Mouse (Mus musculus) stomach, embryonic 15.5 days (tissue): ENCODE results near the gene Plac8. TPM values are rescaled to one million over a fixed set of nuclear protein-coding genes. Genes with fewer than 3 reads are reported as not detected.

Experiments
- ATAC-seq: fragments of 200-750 bp; cut with Nextera tagmentation; 2 replicates; pipeline ENCODE4 v1.8.0; 2017; ENCODE audit warnings: low read depth, moderate number of reproducible peaks, moderate TSS enrichment; ENCODE audit not compliant: insufficient read depth, low FRiP score
- H3K27ac ChIP-seq: fragments of 300-500 bp; sonication (generic); 2 replicates; pipeline ENCODE4 v1.5.1; 2015; ENCODE audit warnings: mild to moderate bottlenecking, inconsistent platforms
- H3K27me3 ChIP-seq: fragments of 300-500 bp; sonication (generic); replicated peaks from 2 replicates; pipeline ENCODE4 v1.6.1; 2015; ENCODE audit warnings: inconsistent platforms
- H3K36me3 ChIP-seq: fragments of 300-500 bp; sonication (generic); 2 replicates; pipeline ENCODE4 v1.6.1; 2015; ENCODE audit warnings: inconsistent platforms
- H3K4me1 ChIP-seq: fragments of 300-500 bp; sonication (generic); 2 replicates; pipeline ENCODE4 v1.6.1; 2015; ENCODE audit warnings: inconsistent platforms
- H3K4me2 ChIP-seq: fragments of 300-500 bp; sonication (generic); 2 replicates; pipeline ENCODE4 v1.6.1; 2015; ENCODE audit warnings: mild to moderate bottlenecking, inconsistent platforms
- H3K4me3 ChIP-seq: fragments of 300-500 bp; sonication (generic); replicated peaks from 2 replicates; pipeline ENCODE4 v1.5.1; 2015; ENCODE audit warnings: inconsistent platforms
- H3K9ac ChIP-seq: fragments of 300-500 bp; sonication (generic); 2 replicates; pipeline ENCODE4 v1.6.1; 2015; ENCODE audit warnings: inconsistent platforms
- H3K9me3 ChIP-seq: fragments of 300-500 bp; sonication (generic); 2 replicates; pipeline ENCODE4 v1.6.1; 2016; ENCODE audit warnings: inconsistent platforms
- WGBS: fragments of 180-500 bp; shearing (Covaris S2); methylation state at CpG from one replicate; pipeline ENCODE4 v1.1.7; 2015; 5-methylcytosine and 5-hydroxymethylcytosine counted together
- polyA plus RNA-seq: library from polyadenylated mRNA; unstranded; fragments of >200 nt; fragmentation: Nextera tagmentation; extraction: Ambion mirVana; gene quantifications from 2 replicates; pipeline ENCODE4 v1.2.1, GENCODE M21; 2015

Plac8 gene
- polyA plus RNA-seq, 1 experiment from 2014 or later, result 209 TPM

DNA sequence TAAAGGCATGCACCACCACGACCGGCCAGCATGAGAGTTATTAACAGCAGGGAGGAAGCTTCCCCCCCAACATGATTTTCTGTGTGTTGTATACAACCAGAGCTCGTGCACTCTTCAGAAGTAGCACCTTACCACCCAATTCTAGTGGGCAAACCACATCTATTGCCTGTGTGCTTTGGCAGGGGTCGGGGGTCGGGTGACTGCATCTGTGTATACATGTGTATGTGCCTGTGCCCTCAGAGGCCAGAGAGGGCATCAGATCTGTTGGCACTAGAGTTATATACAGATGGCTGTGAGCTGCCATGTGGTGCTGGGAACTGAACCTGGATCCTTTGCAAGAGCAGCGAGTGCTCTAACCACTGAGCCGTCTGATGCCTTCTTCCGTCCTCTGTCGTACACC is 47.1 kb downstream of the Plac8 start:
- H3K36me3 ChIP-seq, result peaks cover 6% of the 10 kb centered on the region
- H3K4me3 ChIP-seq, result no peak overlapping the region
- 0 out of 2 replicates have a peak, but pooled peaks cover 3% of the 10 kb centered on the region for H3K4me1 ChIP-seq
- WGBS, result 90% methylated on average over 9 of the region's 9 CpGs
- no peaks in the 10 kb centered on the region for H3K9me3 ChIP-seq
- H3K4me2 ChIP-seq, result no peak overlapping the region
- H3K27me3 ChIP-seq, result no peaks in the 10 kb centered on the region
- H3K27ac ChIP-seq, result no peak overlapping the region
- ATAC-seq, result no peak
- no peak overlapping the region for H3K9ac ChIP-seq

DNA sequence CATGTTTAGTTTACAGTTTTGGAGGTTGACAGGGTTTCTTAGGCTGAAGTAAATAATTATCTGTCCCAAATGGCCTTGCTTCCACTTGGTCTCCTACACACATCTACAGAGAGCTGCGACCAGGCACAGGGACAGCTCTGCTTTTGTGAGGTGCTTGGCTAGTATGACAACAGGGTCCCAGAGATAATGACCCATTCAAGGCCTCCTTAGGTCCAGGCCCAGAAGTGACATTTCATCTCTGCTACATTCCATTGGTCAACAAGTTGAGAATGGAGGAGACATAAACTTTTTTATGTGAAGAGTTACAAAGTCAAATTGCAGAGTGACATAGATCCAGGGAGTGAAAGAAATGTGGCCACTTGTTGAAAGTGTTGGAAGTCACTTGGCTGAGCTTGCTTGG is 48.7 kb downstream of the Plac8 start:
- H3K36me3 ChIP-seq, result no peaks in the 10 kb centered on the region; the same call in 1 of the 2 replicates
- no peak overlapping the region for H3K4me2 ChIP-seq
- H3K9ac ChIP-seq, result no peak overlapping the region
- H3K27ac ChIP-seq, result no peak overlapping the region
- 0 out of 2 replicates have a peak, but pooled peaks cover 4% of the 10 kb centered on the region for H3K4me1 ChIP-seq
- ATAC-seq, result no peak
- no peaks in the 10 kb centered on the region for H3K9me3 ChIP-seq
- H3K27me3 ChIP-seq, result no peaks in the 10 kb centered on the region
- WGBS, result 90% methylated on average over 1 of the region's 1 CpGs
- no peak overlapping the region for H3K4me3 ChIP-seq

GRCm38 (mm10) chr5:100520223-100520622 is 51.8 kb downstream of the Plac8 start:
- no peak overlapping the region for H3K9ac ChIP-seq
- no peaks in the 10 kb centered on the region for H3K36me3 ChIP-seq
- 86% methylated on average over 2 of the region's 2 CpGs for WGBS
- H3K27me3 ChIP-seq, result no peaks in the 10 kb centered on the region
- H3K27ac ChIP-seq, result no peak overlapping the region
- H3K4me3 ChIP-seq, result 0 out of 2 replicates have a peak overlapping the region, but pooled peaks have one; percentile 1
- H3K4me2 ChIP-seq, result peak overlapping the region; percentile 19; the same call in 1 of the 2 replicates
- no peak for ATAC-seq
- H3K4me1 ChIP-seq, result peaks cover 7% of the 10 kb centered on the region; the same call in 1 of the 2 replicates
- H3K9me3 ChIP-seq, result no peaks in the 10 kb centered on the region

- H3K4me2 ChIP-seq, result peak overlapping the region; percentile 63
- H3K36me3 ChIP-seq, result no peaks in the 10 kb centered on the region
- H3K27ac ChIP-seq, result peak overlapping the region; percentile 66
- peak overlapping the region; percentile 72 for H3K9ac ChIP-seq
- no peaks in the 10 kb centered on the region for H3K27me3 ChIP-seq
- no peak for ATAC-seq
- no peaks in the 10 kb centered on the region for H3K9me3 ChIP-seq
- WGBS, result 5% methylated on average over 5 of the region's 5 CpGs
- H3K4me1 ChIP-seq, result peaks cover 7% of the 10 kb centered on the region; the same call in 1 of the 2 replicates
- peak overlapping the region; percentile 75 for H3K4me3 ChIP-seq
Observed at GRCm38 (mm10) chr5:100519027-100519411, 53.0 kb downstream of the Plac8 start.

DNA sequence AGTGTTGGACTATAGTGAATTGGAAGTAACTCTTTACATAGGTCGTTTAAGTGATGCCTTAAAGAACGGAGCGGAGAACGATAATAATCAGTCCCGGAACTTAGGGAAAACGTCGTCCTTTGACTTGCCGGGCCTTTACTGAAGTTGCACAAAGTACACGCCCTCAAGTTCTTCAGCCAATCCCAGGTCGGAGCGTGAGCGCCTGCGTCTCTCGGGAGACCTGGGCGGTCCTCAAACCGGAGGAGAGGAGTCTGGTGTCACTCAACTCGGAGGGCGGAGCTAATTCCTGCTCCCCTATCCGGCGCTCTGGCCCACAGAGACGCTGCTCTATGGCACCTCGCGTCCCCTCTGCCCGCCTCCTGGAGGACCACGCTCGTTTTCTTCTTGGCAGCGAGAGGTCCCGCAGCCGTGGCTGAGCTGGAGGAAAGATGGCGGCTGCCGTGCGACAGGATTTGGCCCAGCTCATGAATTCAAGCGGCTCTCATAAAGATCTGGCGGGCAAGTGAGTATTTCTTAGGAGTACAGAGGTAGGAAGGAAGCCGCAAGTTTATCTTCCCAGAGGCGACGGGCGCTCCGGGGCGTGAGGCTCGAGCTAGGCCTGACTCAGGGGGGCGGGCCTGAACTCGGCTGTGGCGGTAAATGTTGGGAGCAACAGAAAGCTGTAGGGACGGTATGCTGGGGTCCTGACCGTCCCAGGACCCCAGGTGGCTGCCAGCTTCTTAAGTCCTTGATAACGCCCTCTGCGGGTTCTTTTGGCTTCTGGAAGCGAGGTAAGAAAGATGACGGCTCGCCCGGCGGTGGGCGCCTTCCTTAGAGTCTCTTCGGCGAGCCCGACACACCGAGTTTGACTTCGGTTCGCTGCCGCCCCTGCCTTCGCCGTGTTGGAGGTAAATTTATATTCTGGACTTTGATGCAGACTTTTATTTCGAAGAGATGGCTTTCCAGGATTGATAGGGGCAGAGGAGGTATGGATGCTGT is 53.7 kb downstream of the Plac8 start, which contains the start of gene Cops4:
Gene Cops4, plus strand, starts transcription at position 261 of the 978 bp plus-strand sequence.
- no peaks in the 10 kb centered on the region for H3K27me3 ChIP-seq
- under 1% methylated on average over 64 of the region's 64 CpGs for WGBS

DNA sequence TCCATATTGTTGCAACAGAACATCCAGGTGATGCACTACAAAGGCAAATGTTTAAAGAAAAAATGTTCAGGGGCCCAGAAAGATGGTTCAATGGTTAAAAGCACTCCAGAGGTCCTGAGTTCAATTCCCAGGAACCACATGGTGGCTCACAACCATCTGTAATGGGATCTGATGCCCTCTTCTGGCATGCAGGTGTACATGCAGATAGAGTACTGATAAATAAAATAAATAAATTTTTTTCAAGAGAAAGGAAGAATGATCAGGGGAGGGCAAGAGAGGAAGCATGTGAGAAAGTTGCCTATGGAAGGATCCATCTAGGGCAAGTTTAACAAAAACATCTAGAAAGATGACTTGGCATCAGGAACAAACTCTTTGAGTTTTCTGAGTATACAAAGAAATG is 59.5 kb downstream of the Plac8 start:
- Histone ChIP-seq H3K9ac (no peak overlapping the region), H3K27me3 (no peaks in the 10 kb centered on the region), H3K36me3 (no peaks in the 10 kb centered on the region), H3K4me1 (peaks cover 2% of the 10 kb centered on the region; the same call in 1 of the 2 replicates), H3K27ac (no peak overlapping the region), H3K4me3 (no peak overlapping the region), H3K4me2 (no peak overlapping the region), H3K9me3 (no peaks in the 10 kb centered on the region)
- ATAC-seq, result no peak

More for the DNA sequence above, 53.7 kb downstream of the Plac8 start, which contains the start of gene Cops4:
- Histone ChIP-seq H3K9ac (peak within 1 kb of the TSS; percentile 72), H3K4me3 (peak within 1 kb of the TSS; percentile 75), H3K27ac (peak within 1 kb of the TSS; percentile 66), H3K4me2 (peak within 1 kb of the TSS; percentile 68), H3K9me3 (no peaks in the 10 kb centered on the region), H3K4me1 (peaks cover 7% of the 10 kb centered on the region; the same call in 1 of the 2 replicates), H3K36me3 (no peaks in the 10 kb centered on the region)
- ATAC-seq, result peak; percentile 100

- Histone ChIP-seq H3K36me3 (no peaks in the 10 kb centered on the region), H3K4me2 (no peak overlapping the region), H3K4me1 (no peaks in the 10 kb centered on the region), H3K9me3 (no peaks in the 10 kb centered on the region), H3K27ac (no peak overlapping the region), H3K4me3 (no peak overlapping the region), H3K9ac (no peak overlapping the region), H3K27me3 (no peaks in the 10 kb centered on the region)
- WGBS, result 70% methylated on average over 11 of the region's 11 CpGs
- no peak for ATAC-seq
Observed at GRCm38 (mm10) chr5:100509247-100509646, 62.8 kb downstream of the Plac8 start.

Other genes with a start within 250 kb of the Plac8 start
- 158 and 187 TPM in 2 replicates for gene Sec31a, start 156.0 kb downstream of the Plac8 start, polyA plus RNA-seq
- gene Lin54, start 71.6 kb downstream of the Plac8 start, polyA plus RNA-seq, result 11.8 and 12.9 TPM in 2 replicates
- gene Cops4, start 53.9 kb downstream of the Plac8 start, polyA plus RNA-seq, result 159 and 169 TPM in 2 replicates
- gene Coq2, start 102.9 kb upstream of the Plac8 start, polyA plus RNA-seq, result 63.3 and 66.4 TPM in 2 replicates
- 5.5 and 6.0 TPM in 2 replicates for gene Hpse, start 147.5 kb upstream of the Plac8 start, polyA plus RNA-seq
- gene Helq, start 226.4 kb upstream of the Plac8 start, polyA plus RNA-seq, result 13.3 and 14.9 TPM in 2 replicates
- gene Mrps18c, start 226.4 kb upstream of the Plac8 start, polyA plus RNA-seq, result 169 and 170 TPM in 2 replicates
- gene Abraxas1, start 248.7 kb upstream of the Plac8 start, polyA plus RNA-seq, result 27.9 TPM in 2 replicates